Mouse (Mus musculus) liver, postnatal 0 days (tissue): ENCODE data around the gene Plcb4.

Experiments used
- CTCF ChIP-seq: sonication (generic); IDR thresholded peaks from 2 replicates; pipeline ENCODE4 v1.5.1; 2016; ENCODE audit warnings: antibody characterized with exemption, low read depth
- EP300 ChIP-seq: IDR thresholded peaks from 2 replicates; pipeline ENCODE4 v1.6.1; 2016; ENCODE audit warnings: antibody characterized with exemption, low read depth, mild to moderate bottlenecking

DNA sequence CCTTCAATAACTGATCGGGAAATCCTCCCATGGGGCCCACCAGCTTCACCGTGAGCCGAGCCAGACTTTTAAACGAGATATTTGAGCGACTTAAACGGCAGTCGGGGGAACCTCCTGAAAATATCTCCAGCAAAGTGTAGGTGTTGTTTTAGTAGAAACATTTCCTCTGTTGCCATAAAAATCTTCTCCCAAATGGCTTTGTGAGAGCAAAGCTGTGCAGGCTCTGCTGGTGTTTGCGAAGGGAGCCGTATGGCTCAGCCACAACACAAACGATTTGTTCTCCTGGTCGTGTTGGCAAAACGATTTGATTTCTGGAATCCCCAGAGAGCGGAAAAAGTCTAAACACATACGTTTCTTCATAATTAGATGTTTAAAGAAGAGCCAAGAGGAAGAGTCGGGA, 90.8 kb downstream of the Plcb4 start:
- TF ChIP-seq CTCF: no peak
- no peak for TF ChIP-seq EP300
